Mouse (Mus musculus) hindbrain, postnatal 0 days (tissue): Measurements from ENCODE around the gene Rcn1. TPM values are rescaled to one million over a fixed set of nuclear protein-coding genes. Genes with fewer than 3 reads are reported as not detected.

Experiments used
- ATAC-seq: fragments of 200-750 bp; cut with Nextera tagmentation; 2 replicates; pipeline ENCODE4 v1.8.0; 2017; ENCODE audit warnings: mild to moderate bottlenecking, moderate TSS enrichment, moderate library complexity
- DNase-seq: peaks from one replicate; pipeline ENCODE4 v3.0.0-alpha.2; 2015; ENCODE audit warnings: low spot score
- H3K27ac ChIP-seq: fragments of 300-500 bp; sonication (generic); 2 replicates; pipeline ENCODE4 v1.5.1; 2014; ENCODE audit warnings: mild to moderate bottlenecking
- H3K27me3 ChIP-seq: fragments of 300-500 bp; sonication (generic); 2 replicates; pipeline ENCODE4 v1.6.1; 2014; ENCODE audit warnings: low read length, mixed read lengths; ENCODE audit not compliant: insufficient read depth
- H3K36me3 ChIP-seq: fragments of 300-500 bp; sonication (generic); 2 replicates; pipeline ENCODE4 v1.6.1; 2014; ENCODE audit warnings: low read length, mixed read lengths; ENCODE audit not compliant: insufficient read depth
- H3K4me1 ChIP-seq: fragments of 300-500 bp; sonication (generic); 2 replicates; pipeline ENCODE4 v1.6.1; 2014; ENCODE audit warnings: antibody characterized with exemption, low read length, mixed read lengths; ENCODE audit not compliant: insufficient read depth
- H3K4me2 ChIP-seq: fragments of 300-500 bp; sonication (generic); 2 replicates; pipeline ENCODE4 v1.6.1; 2014; ENCODE audit warnings: low read depth, mild to moderate bottlenecking, low read length, moderate library complexity, mixed read lengths
- H3K4me3 ChIP-seq: fragments of 300-500 bp; sonication (generic); 2 replicates; pipeline ENCODE4 v1.5.1; 2014; ENCODE audit warnings: low read length
- H3K9ac ChIP-seq: fragments of 300-500 bp; sonication (generic); replicated peaks from 2 replicates; pipeline ENCODE4 v1.6.1; 2014; ENCODE audit warnings: mild to moderate bottlenecking, low read length, moderate library complexity, mixed read lengths
- H3K9me3 ChIP-seq: fragments of 300-500 bp; sonication (generic); 2 replicates; pipeline ENCODE4 v1.6.1; 2016; ENCODE audit warnings: low read length, mixed read lengths
- CTCF ChIP-seq: IDR thresholded peaks from 2 replicates; pipeline ENCODE4 v1.5.1; 2016; ENCODE audit warnings: antibody characterized with exemption, control low read depth, low read depth
- WGBS: fragments of 180-500 bp; shearing (Covaris S2); extraction: QIAGEN DNeasy Blood & Tissue Kit; methylation state at CpG from one replicate; pipeline ENCODE4 v1.1.7; 2014; 5-methylcytosine and 5-hydroxymethylcytosine counted together
- polyA plus RNA-seq: library from polyadenylated mRNA; unstranded; fragments of >200 nt; fragmentation: Nextera tagmentation; extraction: Ambion mirVana; gene quantifications from 2 replicates; pipeline ENCODE4 v1.2.1, GENCODE M21; 2015
- total RNA-seq: library from RNA; depleted of rRNA; stranded (reverse); fragments of >200 nt; gene quantifications from 2 replicates; pipeline ENCODE4 v1.2.3, GENCODE M21; 2014

Rcn1 gene
- total and polyA plus RNA-seq, 2 experiments from 2014 or later = 32.5 to 61.2 TPM

DNA sequence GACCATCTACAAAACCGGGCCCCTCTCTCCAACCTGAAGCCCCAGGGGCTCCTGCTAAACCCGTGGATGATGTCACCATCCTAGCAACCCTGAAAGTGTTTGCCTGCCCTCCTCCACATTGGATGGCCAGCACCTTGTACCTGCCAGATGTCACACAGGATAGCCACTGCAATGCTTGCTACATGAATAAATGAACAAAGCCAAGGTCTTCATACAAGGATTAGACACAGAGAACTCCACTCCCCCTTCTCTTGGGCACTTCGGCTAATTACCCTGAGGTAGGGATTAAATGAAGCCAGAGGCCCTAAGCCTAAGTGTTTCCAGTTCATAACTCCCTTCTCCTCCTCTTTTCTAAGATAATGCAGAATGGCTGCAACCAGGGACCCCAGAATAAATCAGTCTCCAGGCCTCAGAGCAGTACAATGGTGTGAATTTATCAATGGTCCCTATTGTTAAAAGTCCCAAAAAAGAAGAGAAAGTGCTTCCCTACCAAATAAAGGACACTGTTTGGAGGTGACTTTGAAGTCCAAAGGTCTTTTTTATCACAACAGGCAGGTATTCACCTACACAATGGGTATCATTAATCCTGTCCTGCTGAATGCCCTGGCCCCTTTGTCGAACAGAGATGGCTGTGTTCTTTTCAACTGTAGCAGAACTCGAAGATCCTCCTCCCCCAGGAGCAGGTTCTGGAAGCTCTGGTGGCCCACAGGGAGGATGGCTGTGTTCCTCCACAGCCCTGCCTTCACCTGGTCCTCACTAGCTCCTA lies 1.5 kb downstream of the Rcn1 start:
- H3K36me3 ChIP-seq = no peaks in the 10 kb centered on the region
- peaks cover 14% of the 10 kb centered on the region for H3K4me1 ChIP-seq
- peak overlapping the region; percentile 69 for H3K9ac ChIP-seq
- no peaks in the 10 kb centered on the region for H3K27me3 ChIP-seq
- H3K27ac ChIP-seq = 0 out of 2 replicates have a peak overlapping the region, but pooled peaks have one; percentile 77
- peak overlapping the region; percentile 73 for H3K4me3 ChIP-seq
- no peaks in the 10 kb centered on the region for H3K9me3 ChIP-seq
- WGBS = 35% methylated on average over 5 of the region's 5 CpGs
- ATAC-seq (no peak), DNase-seq (no peak)
- peak overlapping the region; percentile 74 for H3K4me2 ChIP-seq
- no peak for TF ChIP-seq CTCF

DNA sequence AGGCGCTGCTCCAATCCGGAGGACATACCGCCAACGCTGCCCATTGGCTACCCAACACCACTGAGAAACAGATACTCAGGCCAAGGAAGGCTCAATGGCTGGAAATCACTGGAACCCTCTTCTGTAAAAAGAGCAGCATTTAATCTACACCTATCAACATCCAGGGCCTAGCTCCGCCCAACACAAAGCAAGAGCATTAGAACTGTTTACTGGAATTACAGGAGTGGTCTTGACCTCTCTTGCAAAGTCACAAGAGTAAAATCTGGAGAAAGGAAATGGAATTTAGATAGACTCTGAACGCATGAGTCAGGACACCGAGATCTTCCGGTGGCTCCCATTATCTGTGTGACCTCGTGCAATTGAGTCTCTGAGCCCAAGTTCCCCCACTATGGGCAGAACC lies 3.1 kb downstream of the Rcn1 start:
- no peak overlapping the region for H3K4me2 ChIP-seq
- ATAC-seq (no peak), DNase-seq (no peak)
- H3K27ac ChIP-seq = no peak overlapping the region
- no peaks in the 10 kb centered on the region for H3K27me3 ChIP-seq
- no peaks in the 10 kb centered on the region for H3K9me3 ChIP-seq
- H3K36me3 ChIP-seq = no peaks in the 10 kb centered on the region
- WGBS = 98% methylated on average over 9 of the region's 9 CpGs
- H3K4me3 ChIP-seq = no peak overlapping the region
- no peak for TF ChIP-seq CTCF
- no peak overlapping the region for H3K9ac ChIP-seq
- H3K4me1 ChIP-seq = peaks cover 14% of the 10 kb centered on the region

GRCm38 (mm10) chr2:105394375-105394774 lies 4.7 kb downstream of the Rcn1 start:
- H3K27me3 ChIP-seq = no peaks in the 10 kb centered on the region
- no peaks in the 10 kb centered on the region for H3K36me3 ChIP-seq
- 89% methylated on average over 4 of the region's 4 CpGs for WGBS
- no peak overlapping the region for H3K27ac ChIP-seq
- DNase-seq = no peak
- no peak for TF ChIP-seq CTCF
- H3K4me1 ChIP-seq = peaks cover 14% of the 10 kb centered on the region
- no peak overlapping the region for H3K4me3 ChIP-seq
- H3K9me3 ChIP-seq = no peaks in the 10 kb centered on the region
- ATAC-seq = no peak
- H3K4me2 ChIP-seq = no peak overlapping the region
- H3K9ac ChIP-seq = no peak overlapping the region

DNA sequence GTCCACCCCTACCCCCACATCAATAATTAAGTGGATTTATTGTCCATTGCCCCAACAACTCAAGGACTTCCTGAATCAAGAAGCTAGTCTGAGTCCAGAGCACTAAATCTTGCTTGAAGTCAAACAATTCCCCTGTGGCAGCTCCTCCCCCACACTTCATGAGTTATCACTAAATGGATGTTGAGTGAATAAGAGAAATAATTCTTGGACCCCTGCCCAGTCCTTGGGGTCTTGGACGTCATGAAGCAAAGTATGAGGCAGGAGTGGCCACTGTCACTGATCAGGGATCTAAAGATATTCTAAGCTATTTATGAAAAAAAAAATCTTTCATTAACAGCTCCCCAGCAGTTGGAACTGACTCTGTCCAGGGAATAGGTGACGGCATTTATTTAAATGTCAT lies 6.6 kb downstream of the Rcn1 start:
- no peaks in the 10 kb centered on the region; the same call in 1 of the 2 replicates for H3K36me3 ChIP-seq
- H3K4me1 ChIP-seq = peaks cover 5% of the 10 kb centered on the region
- no peaks in the 10 kb centered on the region for H3K27me3 ChIP-seq
- TF ChIP-seq CTCF = no peak
- H3K4me3 ChIP-seq = no peak overlapping the region
- H3K27ac ChIP-seq = no peak overlapping the region
- H3K9ac ChIP-seq = no peak overlapping the region
- no peak overlapping the region for H3K4me2 ChIP-seq
- ATAC-seq = no peak
- 54% methylated on average over 2 of the region's 2 CpGs for WGBS
- no peaks in the 10 kb centered on the region for H3K9me3 ChIP-seq
- no peak for DNase-seq

- no peaks in the 10 kb centered on the region; the same call in 1 of the 2 replicates for H3K36me3 ChIP-seq
- H3K4me3 ChIP-seq = no peak overlapping the region
- H3K27me3 ChIP-seq = no peaks in the 10 kb centered on the region
- TF ChIP-seq CTCF = no peak
- DNase-seq = no peak
- no peaks in the 10 kb centered on the region for H3K9me3 ChIP-seq
- H3K9ac ChIP-seq = no peak overlapping the region
- H3K4me1 ChIP-seq = no peaks in the 10 kb centered on the region
- no peak overlapping the region for H3K4me2 ChIP-seq
- WGBS = 79% methylated on average over 4 of the region's 4 CpGs
- no peak for ATAC-seq
- no peak overlapping the region for H3K27ac ChIP-seq
These were observed 7.7 kb downstream of the Rcn1 start for GRCm38 (mm10) chr2:105391414-105391784.

GRCm38 (mm10) chr2:105390653-105391413 lies 8.3 kb downstream of the Rcn1 start:
- no peak for DNase-seq
- Histone ChIP-seq H3K4me3 (no peak overlapping the region), H3K27ac (no peak overlapping the region), H3K27me3 (no peaks in the 10 kb centered on the region), H3K9ac (no peak overlapping the region), H3K36me3 (no peaks in the 10 kb centered on the region; the same call in 1 of the 2 replicates), H3K4me1 (no peaks in the 10 kb centered on the region), H3K4me2 (no peak overlapping the region), H3K9me3 (no peaks in the 10 kb centered on the region)
- peak; percentile 53; the same call in 1 of the 2 replicates for ATAC-seq
- WGBS = 76% methylated on average over 6 of the region's 6 CpGs
- no peak for TF ChIP-seq CTCF
